Mouse (Mus musculus): Measurements from ENCODE around the gene Msl3l2.
A peak's percentile ranks its signal among the peaks of the same experiment; 100 is the strongest.

The Msl3l2 gene

GRCm38 (mm10) chr10:56106333-56106995, at the start of gene Msl3l2:
Msl3l2 (plus strand) TSS chr10:56106917.
- peak; percentile 89 to 91 for DNase-seq

GRCm38 (mm10) chr10:56058979-56059422, 47.7 kb upstream of the Msl3l2 start:
- no peak for DNase-seq

GRCm38 (mm10) chr10:56061238-56061830, 45.4 kb upstream of the Msl3l2 start:
- DNase-seq: no peak

GRCm38 (mm10) chr10:56062746-56063145, 44.0 kb upstream of the Msl3l2 start:
- no peak for DNase-seq

GRCm38 (mm10) chr10:56089714-56090113, 17.0 kb upstream of the Msl3l2 start:
- DNase-seq: no peak

GRCm38 (mm10) chr10:56094586-56094985, 12.1 kb upstream of the Msl3l2 start:
- no peak for DNase-seq

- no peak for DNase-seq
These were observed 10.0 kb upstream of the Msl3l2 start for GRCm38 (mm10) chr10:56096757-56097156.

- no peak for DNase-seq
These were observed 7.6 kb upstream of the Msl3l2 start for GRCm38 (mm10) chr10:56099126-56099525.

GRCm38 (mm10) chr10:56099641-56100310, 6.9 kb upstream of the Msl3l2 start:
- DNase-seq: no peak

- DNase-seq: peak; percentile 5 to 12
These were observed 248 bp downstream of the Msl3l2 start for GRCm38 (mm10) chr10:56106996-56107334.

- peak; percentile 57 to 65 for DNase-seq
These were observed 8.4 kb downstream of the Msl3l2 start for GRCm38 (mm10) chr10:56114951-56115635.

- DNase-seq: peak in 1 of 2 experiments; percentile 3
These were observed 9.0 kb downstream of the Msl3l2 start for GRCm38 (mm10) chr10:56115636-56116180.

- no peak for DNase-seq
These were observed 20.3 kb downstream of the Msl3l2 start for GRCm38 (mm10) chr10:56126972-56127371.

- no peak for DNase-seq
These were observed 22.9 kb downstream of the Msl3l2 start for GRCm38 (mm10) chr10:56129642-56130041.

GRCm38 (mm10) chr10:56137191-56137590, 30.5 kb downstream of the Msl3l2 start:
- no peak for DNase-seq

- no peak for DNase-seq
These were observed 42.2 kb downstream of the Msl3l2 start for GRCm38 (mm10) chr10:56148920-56149319.

- no peak for DNase-seq
These were observed 50.2 kb downstream of the Msl3l2 start for GRCm38 (mm10) chr10:56156956-56157355.

GRCm38 (mm10) chr10:56158207-56158606, 51.5 kb downstream of the Msl3l2 start:
- DNase-seq: no peak

GRCm38 (mm10) chr10:56158748-56159147, 52.0 kb downstream of the Msl3l2 start:
- no peak for DNase-seq

GRCm38 (mm10) chr10:56164411-56164810, 57.7 kb downstream of the Msl3l2 start:
- no peak for DNase-seq

- no peak for DNase-seq
These were observed 59.0 kb downstream of the Msl3l2 start for GRCm38 (mm10) chr10:56165758-56166157.

All from B cell, adult 2 months (primary cell).